Mouse (Mus musculus): ENCODE measurements around the gene Art2b. TPM values are rescaled to one million over a fixed set of nuclear protein-coding genes. Genes with fewer than 3 reads are reported as not detected.

Art2b gene
- total and polyA plus RNA-seq, 3 experiments, result not detected

- Histone ChIP-seq H3K27me3 (replicated peaks) (peaks cover 58% of the 10 kb centered on the region), H3K9me3 (replicated peaks; ENCODE audit: low read length) (no peaks in the 10 kb centered on the region), H3K4me1 (ENCODE audit: control insufficient read depth in 1 of 2, insufficient read depth in 2 of 2) (peaks cover 0 to 10% of the 10 kb centered on the region in 2 experiments; a peak in 2 of 4 replicates), H3K27ac (ENCODE audit: insufficient read depth, low read depth) (no peak overlapping the region), H3K9ac (ENCODE audit: insufficient read depth, low read depth) (peak overlapping the region; percentile 7; the same call in 1 of the 2 replicates), H3K4me2 (ENCODE audit: insufficient read depth, low read depth, poor library complexity, severe bottlenecking) (peak overlapping the region; percentile 96), H3K79me2 (replicated peaks; ENCODE audit: control insufficient read depth, extremely low read depth, insufficient read depth, poor library complexity, severe bottlenecking) (no peaks in the 10 kb centered on the region), H3K4me3 (replicated peaks in 1 of 3; ENCODE audit: low read depth in 2 of 3, low read length in 2 of 3, poor library complexity in 1 of 3) (peak overlapping the region in 2 of 3 experiments; percentile 15 to 20), H3K36me3 (replicated peaks in 1 of 2; ENCODE audit: control insufficient read depth in 1 of 2, insufficient read depth in 1 of 2, low read length in 1 of 2) (no peaks in the 10 kb centered on the region)
- TF ChIP-seq KAT2A (IDR thresholded peaks at IDR 0.05; ENCODE audit: insufficient replicate concordance, low read length) (no peak), JUND (conservative IDR thresholded peaks at IDR 0.05; ENCODE audit: low read depth, low read length) (0 out of 2 replicates have a peak, but pooled peaks have one; percentile 17), MAFK (IDR thresholded peaks at IDR 0.05; ENCODE audit: insufficient replicate concordance, low read length) (no peak), MAX (IDR thresholded peaks at IDR 0.05; ENCODE audit: low read length) (peak; percentile 23; the same call in 1 of the 2 replicates), RAD21 (IDR thresholded peaks at IDR 0.05; ENCODE audit: low read depth, low read length) (peak; percentile 43), CTCF (conservative IDR thresholded peaks at IDR 0.05 in 1 of 2, IDR thresholded peaks at IDR 0.05 in 1 of 2; ENCODE audit: low read depth in 2 of 2, low read length in 2 of 2) (peak; percentile 74 to 86), SMC3 (IDR thresholded peaks at IDR 0.05; ENCODE audit: low read depth, low read length) (peak; percentile 11; the same call in 1 of the 2 replicates), ZNF384 (IDR thresholded peaks at IDR 0.05; ENCODE audit: low read depth, low read length) (peak; percentile 43; the same call in 1 of the 2 replicates)
- in situ Hi-C loops (cut with MboI; ENCODE audit: low pct_ligation_motif_present, low pct_unique_long_range_greater_than_20kb, low sequenced_read_pairs), result no loop called here
- dilution Hi-C loops (cut with MboI; ENCODE audit: extremely low pct_ligation_motif_present, extremely low pct_unique_long_range_greater_than_20kb, low sequenced_read_pairs), result no loop called here
- peak; percentile 52 for DNase-seq (ENCODE audit: extremely low read depth)
Observed at GRCm38 (mm10) chr7:101538141-101538933, 47.1 kb downstream of the Art2b start.

GRCm38 (mm10) chr7:101537541-101537940 is 47.9 kb downstream of the Art2b start:
- no peaks in the 10 kb centered on the region for H3K36me3 ChIP-seq (replicated peaks in 1 of 2; ENCODE audit: control insufficient read depth in 1 of 2, insufficient read depth in 1 of 2, low read length in 1 of 2)
- H3K79me2 ChIP-seq (replicated peaks; ENCODE audit: control insufficient read depth, extremely low read depth, insufficient read depth, poor library complexity, severe bottlenecking), result no peaks in the 10 kb centered on the region
- in situ Hi-C loops (cut with MboI; ENCODE audit: low pct_ligation_motif_present, low pct_unique_long_range_greater_than_20kb, low sequenced_read_pairs) (no loop called here), dilution Hi-C loops (cut with MboI; ENCODE audit: extremely low pct_ligation_motif_present, extremely low pct_unique_long_range_greater_than_20kb, low sequenced_read_pairs) (no loop called here)
- peaks cover 61% of the 10 kb centered on the region for H3K27me3 ChIP-seq (replicated peaks)
- TF ChIP-seq ZNF384 (IDR thresholded peaks at IDR 0.05; ENCODE audit: low read depth, low read length) (no peak), IRF4 (IDR thresholded peaks at IDR 0.05; ENCODE audit: low read depth, low read length) (no peak), HCFC1 (IDR thresholded peaks at IDR 0.05; ENCODE audit: low read depth, low read length) (no peak), BHLHE40 (IDR thresholded peaks at IDR 0.05; ENCODE audit: low read depth, low read length) (no peak), EP300 (IDR thresholded peaks at IDR 0.05; ENCODE audit: low read length) (no peak), JUND (conservative IDR thresholded peaks at IDR 0.05; ENCODE audit: low read depth, low read length) (no peak), ETS1 (conservative IDR thresholded peaks at IDR 0.05; ENCODE audit: low read depth, low read length) (no peak), SMC3 (IDR thresholded peaks at IDR 0.05; ENCODE audit: low read depth, low read length) (no peak), CHD2 (IDR thresholded peaks at IDR 0.05; ENCODE audit: low read length) (no peak), NRF1 (IDR thresholded peaks at IDR 0.05; ENCODE audit: low read depth, low read length) (no peak), NELFE (IDR thresholded peaks at IDR 0.05; ENCODE audit: low read depth, low read length) (no peak), POLR2AphosphoS2 (IDR thresholded peaks at IDR 0.05; ENCODE audit: low read depth, low read length) (no peak), TCF12 (IDR thresholded peaks at IDR 0.05; ENCODE audit: low read depth, low read length) (no peak), JUN (IDR thresholded peaks at IDR 0.05; ENCODE audit: insufficient read depth, low read depth, low read length) (no peak), MAZ (IDR thresholded peaks at IDR 0.05; ENCODE audit: low read depth, low read length) (no peak), MYC (IDR thresholded peaks at IDR 0.05; ENCODE audit: low read depth, low read length) (no peak), MXI1 (IDR thresholded peaks at IDR 0.05; ENCODE audit: low read depth, low read length) (no peak)
- H3K9ac ChIP-seq (ENCODE audit: insufficient read depth, low read depth), result no peak overlapping the region
- DNase-seq (ENCODE audit: extremely low read depth), result no peak
- peak overlapping the region in 2 of 3 experiments; percentile 15 to 20 for H3K4me3 ChIP-seq (replicated peaks in 1 of 3; ENCODE audit: low read depth in 2 of 3, low read length in 2 of 3, poor library complexity in 1 of 3)
- H3K4me1 ChIP-seq (ENCODE audit: control insufficient read depth in 1 of 2, insufficient read depth in 2 of 2), result peaks cover 0 to 10% of the 10 kb centered on the region in 2 experiments; a peak in 2 of 4 replicates
- H3K4me2 ChIP-seq (ENCODE audit: insufficient read depth, low read depth, poor library complexity, severe bottlenecking), result peak overlapping the region; percentile 96
- no peak overlapping the region for H3K27ac ChIP-seq (ENCODE audit: insufficient read depth, low read depth)
- H3K9me3 ChIP-seq (replicated peaks; ENCODE audit: low read length), result no peaks in the 10 kb centered on the region
